Mouse (Mus musculus): ENCODE data around the gene Tln2. TPM values are rescaled to one million over a fixed set of nuclear protein-coding genes. Genes with fewer than 3 reads are reported as not detected.

Tln2 gene
- polyA plus RNA-seq, 1 experiment from 2014 or later = 46.3 TPM

DNA sequence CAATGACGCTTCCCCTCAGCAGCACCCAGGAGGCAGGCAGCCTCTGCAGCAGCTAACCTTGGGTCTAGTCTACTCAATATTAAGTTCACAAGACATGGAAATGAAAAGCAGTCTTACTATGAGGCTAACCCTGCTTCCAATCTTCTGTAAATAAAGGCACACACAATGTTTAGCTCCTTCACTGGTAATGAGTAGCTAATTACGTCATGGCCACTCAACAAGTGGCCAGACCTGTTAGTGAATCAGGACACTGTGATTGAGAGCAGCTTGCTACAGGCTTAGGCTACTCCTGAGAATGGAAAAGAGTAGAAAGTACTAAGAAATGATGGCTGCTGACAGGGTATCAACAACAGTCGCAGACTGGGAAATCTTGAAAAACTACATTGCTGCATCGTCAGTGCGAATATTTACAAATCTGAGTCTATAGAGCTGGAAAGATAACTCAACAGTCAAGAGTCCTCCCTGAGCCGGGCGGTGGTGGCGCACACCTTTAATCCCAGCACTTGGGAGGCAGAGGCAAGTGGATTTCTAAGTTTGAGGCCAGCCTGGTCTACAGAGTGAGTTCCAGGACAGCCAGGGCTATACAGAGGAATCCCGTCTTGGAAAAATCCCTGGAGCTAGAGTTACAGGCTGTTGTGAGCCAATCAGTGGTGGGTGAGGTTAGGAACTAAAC is 34.1 kb upstream of the Tln2 start:
- no peak overlapping the region for H3K4me3 ChIP-seq (ENCODE audit: low read depth, low read length)
- no peaks in the 10 kb centered on the region for H3K4me1 ChIP-seq (ENCODE audit: control insufficient read depth, insufficient read depth, low read length)
- WGBS = 88% methylated on average over 9 of the region's 9 CpGs
- DNase-seq (ENCODE audit: low spot score) (no peak), ATAC-seq (ENCODE audit: low read depth) (no peak)
- H3K27ac ChIP-seq (replicated peaks; ENCODE audit: low read depth, low read length) = no peak overlapping the region
- H3K36me3 ChIP-seq (ENCODE audit: control insufficient read depth, insufficient read depth, low read length) = no peaks in the 10 kb centered on the region
- no peak overlapping the region for H3K4me2 ChIP-seq (ENCODE audit: low read depth, low read length)
- no peaks in the 10 kb centered on the region for H3K27me3 ChIP-seq (replicated peaks; ENCODE audit: control insufficient read depth, insufficient read depth, low read length)
- H3K9me3 ChIP-seq (ENCODE audit: control insufficient read depth, low read length) = peaks cover 10% of the 10 kb centered on the region; the same call in 1 of the 2 replicates
- H3K9ac ChIP-seq (ENCODE audit: low read depth, low read length) = no peak overlapping the region

- Histone ChIP-seq H3K4me2 (ENCODE audit: low read depth, low read length) (no peak overlapping the region), H3K36me3 (ENCODE audit: control insufficient read depth, insufficient read depth, low read length) (no peaks in the 10 kb centered on the region), H3K4me3 (ENCODE audit: low read depth, low read length) (no peak overlapping the region), H3K9me3 (ENCODE audit: control insufficient read depth, low read length) (peaks cover 10% of the 10 kb centered on the region; the same call in 1 of the 2 replicates), H3K4me1 (ENCODE audit: control insufficient read depth, insufficient read depth, low read length) (no peaks in the 10 kb centered on the region), H3K9ac (ENCODE audit: low read depth, low read length) (no peak overlapping the region), H3K27ac (replicated peaks; ENCODE audit: low read depth, low read length) (no peak overlapping the region), H3K27me3 (replicated peaks; ENCODE audit: control insufficient read depth, insufficient read depth, low read length) (no peaks in the 10 kb centered on the region)
- 92% methylated on average over 5 of the region's 5 CpGs for WGBS
- no peak for ATAC-seq (ENCODE audit: low read depth)
- no peak for DNase-seq (ENCODE audit: low spot score)
Observed at GRCm38 (mm10) chr9:67592726-67593125, 33.2 kb upstream of the Tln2 start.

DNA sequence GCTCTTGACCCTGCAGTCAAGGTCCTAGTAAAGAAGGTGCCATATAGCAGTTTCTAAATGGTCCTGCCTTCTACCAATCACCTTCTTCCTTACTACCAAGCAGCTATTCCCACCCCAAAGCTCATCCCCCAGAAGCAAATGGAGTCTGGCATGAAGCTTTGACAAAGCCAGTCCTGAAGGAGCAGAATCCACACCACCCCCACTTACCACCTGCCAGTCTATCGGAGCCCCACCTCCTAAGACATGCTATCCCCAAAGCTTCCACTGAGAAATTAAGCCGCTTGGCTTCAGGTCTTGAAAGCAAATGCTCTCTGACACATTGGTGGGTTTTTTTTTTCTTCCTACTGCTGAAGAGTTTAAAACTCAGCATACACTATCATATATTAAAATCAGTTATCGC is 27.6 kb upstream of the Tln2 start:
- Histone ChIP-seq H3K27ac (replicated peaks; ENCODE audit: low read depth, low read length) (0 out of 2 replicates have a peak overlapping the region, but pooled peaks have one; percentile 33), H3K4me1 (ENCODE audit: control insufficient read depth, insufficient read depth, low read length) (peaks cover 10% of the 10 kb centered on the region), H3K9ac (ENCODE audit: low read depth, low read length) (no peak overlapping the region), H3K4me3 (ENCODE audit: low read depth, low read length) (no peak overlapping the region), H3K4me2 (ENCODE audit: low read depth, low read length) (no peak overlapping the region), H3K36me3 (ENCODE audit: control insufficient read depth, insufficient read depth, low read length) (no peaks in the 10 kb centered on the region), H3K27me3 (replicated peaks; ENCODE audit: control insufficient read depth, insufficient read depth, low read length) (no peaks in the 10 kb centered on the region), H3K9me3 (ENCODE audit: control insufficient read depth, low read length) (no peaks in the 10 kb centered on the region)
- 80% methylated on average over 3 of the region's 3 CpGs for WGBS
- DNase-seq (ENCODE audit: low spot score) = peak; percentile 77
- peak; percentile 76 for ATAC-seq (ENCODE audit: low read depth)

GRCm38 (mm10) chr9:67586489-67586888 is 27.0 kb upstream of the Tln2 start:
- no peaks in the 10 kb centered on the region for H3K27me3 ChIP-seq (replicated peaks; ENCODE audit: control insufficient read depth, insufficient read depth, low read length)
- H3K4me3 ChIP-seq (ENCODE audit: low read depth, low read length) = no peak overlapping the region
- peaks cover 10% of the 10 kb centered on the region for H3K4me1 ChIP-seq (ENCODE audit: control insufficient read depth, insufficient read depth, low read length)
- no peaks in the 10 kb centered on the region for H3K36me3 ChIP-seq (ENCODE audit: control insufficient read depth, insufficient read depth, low read length)
- 90% methylated on average over 1 of the region's 1 CpGs for WGBS
- H3K4me2 ChIP-seq (ENCODE audit: low read depth, low read length) = no peak overlapping the region
- ATAC-seq (ENCODE audit: low read depth) (peak; percentile 80), DNase-seq (ENCODE audit: low spot score) (peak; percentile 82)
- no peaks in the 10 kb centered on the region for H3K9me3 ChIP-seq (ENCODE audit: control insufficient read depth, low read length)
- no peak overlapping the region for H3K9ac ChIP-seq (ENCODE audit: low read depth, low read length)
- H3K27ac ChIP-seq (replicated peaks; ENCODE audit: low read depth, low read length) = 0 out of 2 replicates have a peak overlapping the region, but pooled peaks have one; percentile 33

- no peak overlapping the region for H3K4me3 ChIP-seq (ENCODE audit: low read depth, low read length)
- H3K9me3 ChIP-seq (ENCODE audit: control insufficient read depth, low read length) = no peaks in the 10 kb centered on the region
- H3K36me3 ChIP-seq (ENCODE audit: control insufficient read depth, insufficient read depth, low read length) = no peaks in the 10 kb centered on the region
- H3K27me3 ChIP-seq (replicated peaks; ENCODE audit: control insufficient read depth, insufficient read depth, low read length) = no peaks in the 10 kb centered on the region
- no peak; the same call in 1 of the 2 replicates for ATAC-seq (ENCODE audit: low read depth)
- H3K4me1 ChIP-seq (ENCODE audit: control insufficient read depth, insufficient read depth, low read length) = peaks cover 10% of the 10 kb centered on the region
- no peak overlapping the region for H3K4me2 ChIP-seq (ENCODE audit: low read depth, low read length)
- no peak overlapping the region for H3K27ac ChIP-seq (replicated peaks; ENCODE audit: low read depth, low read length)
- H3K9ac ChIP-seq (ENCODE audit: low read depth, low read length) = no peak overlapping the region
- 78% methylated on average over 10 of the region's 10 CpGs for WGBS
- DNase-seq (ENCODE audit: low spot score) = peak; percentile 76
Observed at GRCm38 (mm10) chr9:67584871-67585270, 25.4 kb upstream of the Tln2 start.

GRCm38 (mm10) chr9:67581581-67582280 is 22.2 kb upstream of the Tln2 start:
- peak; percentile 48 for DNase-seq (ENCODE audit: low spot score)
- peaks cover 10% of the 10 kb centered on the region for H3K4me1 ChIP-seq (ENCODE audit: control insufficient read depth, insufficient read depth, low read length)
- ATAC-seq (ENCODE audit: low read depth) = no peak

DNA sequence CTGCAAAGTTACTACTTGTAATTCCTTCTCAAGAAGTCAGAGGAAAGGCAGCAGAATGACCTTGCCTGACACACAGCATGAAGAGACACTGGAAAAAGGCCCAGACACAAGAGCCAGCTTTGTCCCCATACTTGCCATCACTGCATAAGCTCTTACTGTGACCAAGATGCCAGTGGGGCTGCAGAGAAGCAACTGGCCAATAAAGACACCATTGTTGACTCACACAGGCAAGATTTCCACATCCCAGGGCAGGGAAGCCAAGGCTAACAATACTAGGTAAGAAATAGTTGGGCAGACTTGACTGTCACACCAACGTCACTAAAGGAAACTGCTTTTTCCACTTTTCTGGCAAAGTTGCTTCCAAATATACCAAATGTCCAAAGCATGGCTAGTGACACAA is 20.0 kb upstream of the Tln2 start:
- no peak for DNase-seq (ENCODE audit: low spot score)
- Histone ChIP-seq H3K9ac (ENCODE audit: low read depth, low read length) (no peak overlapping the region), H3K36me3 (ENCODE audit: control insufficient read depth, insufficient read depth, low read length) (no peaks in the 10 kb centered on the region), H3K4me1 (ENCODE audit: control insufficient read depth, insufficient read depth, low read length) (peaks cover 14% of the 10 kb centered on the region), H3K4me3 (ENCODE audit: low read depth, low read length) (no peak overlapping the region), H3K27me3 (replicated peaks; ENCODE audit: control insufficient read depth, insufficient read depth, low read length) (no peaks in the 10 kb centered on the region), H3K27ac (replicated peaks; ENCODE audit: low read depth, low read length) (no peak overlapping the region), H3K9me3 (ENCODE audit: control insufficient read depth, low read length) (no peaks in the 10 kb centered on the region), H3K4me2 (ENCODE audit: low read depth, low read length) (no peak overlapping the region)
- WGBS = 78% methylated on average over 1 of the region's 1 CpGs
- ATAC-seq (ENCODE audit: low read depth) = no peak

More at GRCm38 (mm10) chr9:67581581-67582280, 22.2 kb upstream of the Tln2 start:
- Histone ChIP-seq H3K4me3 (ENCODE audit: low read depth, low read length) (no peak overlapping the region), H3K9ac (ENCODE audit: low read depth, low read length) (no peak overlapping the region), H3K4me2 (ENCODE audit: low read depth, low read length) (no peak overlapping the region; the same call in 1 of the 2 replicates), H3K9me3 (ENCODE audit: control insufficient read depth, low read length) (no peaks in the 10 kb centered on the region), H3K36me3 (ENCODE audit: control insufficient read depth, insufficient read depth, low read length) (no peaks in the 10 kb centered on the region), H3K27me3 (replicated peaks; ENCODE audit: control insufficient read depth, insufficient read depth, low read length) (no peaks in the 10 kb centered on the region), H3K27ac (replicated peaks; ENCODE audit: low read depth, low read length) (no peak overlapping the region)
- WGBS = 66% methylated on average over 10 of the region's 10 CpGs

- Histone ChIP-seq H3K9me3 (ENCODE audit: control insufficient read depth, low read length) (no peaks in the 10 kb centered on the region), H3K4me3 (ENCODE audit: low read depth, low read length) (no peak overlapping the region), H3K9ac (ENCODE audit: low read depth, low read length) (no peak overlapping the region), H3K36me3 (ENCODE audit: control insufficient read depth, insufficient read depth, low read length) (no peaks in the 10 kb centered on the region), H3K27ac (replicated peaks; ENCODE audit: low read depth, low read length) (peak overlapping the region; percentile 67; the same call in 1 of the 2 replicates), H3K4me2 (ENCODE audit: low read depth, low read length) (no peak overlapping the region), H3K27me3 (replicated peaks; ENCODE audit: control insufficient read depth, insufficient read depth, low read length) (no peaks in the 10 kb centered on the region), H3K4me1 (ENCODE audit: control insufficient read depth, insufficient read depth, low read length) (peaks cover 32% of the 10 kb centered on the region)
- WGBS = 54% methylated on average over 7 of the region's 7 CpGs
- no peak for ATAC-seq (ENCODE audit: low read depth)
- no peak for DNase-seq (ENCODE audit: low spot score)
Observed at GRCm38 (mm10) chr9:67574721-67575248, 15.3 kb upstream of the Tln2 start.
